Mouse (Mus musculus) bone marrow macrophage, adult 2 months (primary cell): ENCODE measurements at regions not wholly inside any gene's neighbourhood (a gene's known extent, or its start where the extent isn't known, plus 50 kb on each side); places are given as distances from the start of the nearest gene placed in this dataset.

ENCODE experiments used
- H3K27ac ChIP-seq: 2 replicates; pipeline ENCODE4 v1.5.1; 2012; ENCODE audit warnings: low read depth, low read length; ENCODE audit not compliant: insufficient read depth
- H3K4me1 ChIP-seq: 2 replicates; pipeline ENCODE4 v1.6.1; 2012; ENCODE audit warnings: low read length; ENCODE audit not compliant: control insufficient read depth, insufficient read depth
- H3K4me3 ChIP-seq: 2 replicates; pipeline ENCODE4 v1.5.1; 2012; ENCODE audit warnings: mild to moderate bottlenecking, low read length, moderate library complexity; ENCODE audit not compliant: insufficient read depth
- CTCF ChIP-seq: IDR thresholded peaks from 2 replicates; pipeline ENCODE4 v1.5.1; 2012; ENCODE audit warnings: low read depth, mild to moderate bottlenecking, low read length, moderate library complexity
- POLR2A ChIP-seq: IDR thresholded peaks from 2 replicates; pipeline ENCODE4 v1.6.1; 2012; ENCODE audit warnings: mild to moderate bottlenecking, low read depth, low read length, borderline replicate concordance

DNA sequence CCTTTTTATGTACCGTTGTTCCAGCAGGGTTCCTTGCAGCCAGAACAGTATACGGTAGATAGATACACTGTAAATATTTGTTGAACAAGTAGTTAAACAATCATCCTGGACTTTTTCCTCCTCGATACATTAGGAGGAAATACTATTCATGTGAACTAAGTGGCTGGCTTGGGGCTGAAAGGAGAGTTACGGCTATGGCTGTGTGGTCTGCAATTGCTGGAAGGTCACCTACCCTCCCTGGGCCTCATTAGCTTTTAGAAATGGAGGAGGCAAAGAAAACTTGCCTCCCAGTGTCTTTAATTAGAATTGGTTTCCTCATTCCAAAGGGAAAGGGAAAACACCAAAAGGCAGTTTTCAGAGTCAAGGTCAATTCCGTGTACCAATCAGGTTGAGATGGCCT is 381.6 kb upstream of the Tenm4 start:
- TF ChIP-seq POLR2A (no peak), CTCF (no peak)
- H3K4me3 ChIP-seq: no peak overlapping the region
- H3K27ac ChIP-seq: no peak overlapping the region
- H3K4me1 ChIP-seq: no peaks in the 10 kb centered on the region

DNA sequence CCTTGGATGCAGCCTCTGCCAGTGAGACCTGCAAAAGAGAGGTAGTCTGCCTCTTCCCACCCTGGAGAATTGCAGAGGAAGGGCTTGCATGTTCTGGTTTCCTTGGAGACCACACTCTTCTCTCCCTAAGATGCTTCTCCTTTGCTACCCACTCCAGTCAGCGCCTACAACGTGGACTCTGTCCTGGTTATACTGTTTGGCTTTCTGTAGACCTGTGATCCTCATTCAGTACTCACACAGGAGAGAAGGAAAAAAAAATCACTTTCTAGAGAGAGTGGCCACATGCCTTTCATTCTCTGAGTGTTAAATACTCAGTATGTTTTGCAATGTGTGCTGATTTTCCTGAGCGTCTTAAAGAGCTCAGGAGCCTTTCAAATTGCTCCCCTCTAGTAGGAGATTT is 372.0 kb upstream of the Tenm4 start:
- TF ChIP-seq POLR2A: no peak
- no peak for TF ChIP-seq CTCF
- Histone ChIP-seq H3K4me3 (no peak overlapping the region), H3K4me1 (no peaks in the 10 kb centered on the region), H3K27ac (no peak overlapping the region)

DNA sequence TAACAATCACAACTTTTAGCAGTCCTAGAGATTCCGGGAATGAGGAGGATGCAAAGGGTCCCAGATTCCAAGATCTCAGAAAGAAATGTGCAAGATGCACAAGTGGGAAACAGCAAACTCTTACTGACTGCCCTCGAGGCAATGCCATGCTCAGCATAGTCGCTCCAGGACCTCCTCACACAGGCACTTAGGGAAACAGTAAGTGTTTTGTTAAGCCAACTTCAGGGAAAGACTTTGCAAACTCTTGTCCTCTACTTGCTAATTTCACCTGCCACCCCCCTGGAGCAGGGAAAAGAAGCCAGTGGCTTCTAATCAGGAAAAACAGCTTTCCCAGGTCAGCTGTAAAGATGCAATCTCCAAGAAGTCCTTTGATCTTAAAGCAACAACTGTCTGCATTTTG is 361.4 kb upstream of the Tenm4 start:
- no peak overlapping the region for H3K4me3 ChIP-seq
- no peaks in the 10 kb centered on the region for H3K4me1 ChIP-seq
- H3K27ac ChIP-seq: no peak overlapping the region
- TF ChIP-seq POLR2A (no peak), CTCF (no peak)

DNA sequence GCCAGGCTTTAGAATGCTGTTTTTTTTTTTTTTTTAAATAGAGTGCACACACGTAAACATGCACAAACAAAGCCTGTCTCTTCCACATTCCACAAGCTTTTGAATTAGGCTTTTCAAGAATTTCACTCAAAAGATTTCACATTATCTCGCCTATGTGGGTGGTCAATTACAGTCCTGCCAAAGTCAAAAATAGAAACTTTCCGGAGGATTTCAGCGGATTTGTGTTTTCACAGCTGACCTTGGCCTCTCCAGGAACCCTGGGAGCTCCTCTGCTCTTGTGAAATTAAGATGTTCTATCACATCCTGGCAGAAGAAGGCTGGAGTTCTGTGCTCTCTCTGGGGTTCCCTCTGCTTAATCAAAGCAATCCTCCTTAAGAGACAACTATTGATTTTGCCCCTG is 360.9 kb upstream of the Tenm4 start:
- Histone ChIP-seq H3K27ac (no peak overlapping the region), H3K4me3 (no peak overlapping the region), H3K4me1 (no peaks in the 10 kb centered on the region)
- TF ChIP-seq CTCF (no peak), POLR2A (no peak)

DNA sequence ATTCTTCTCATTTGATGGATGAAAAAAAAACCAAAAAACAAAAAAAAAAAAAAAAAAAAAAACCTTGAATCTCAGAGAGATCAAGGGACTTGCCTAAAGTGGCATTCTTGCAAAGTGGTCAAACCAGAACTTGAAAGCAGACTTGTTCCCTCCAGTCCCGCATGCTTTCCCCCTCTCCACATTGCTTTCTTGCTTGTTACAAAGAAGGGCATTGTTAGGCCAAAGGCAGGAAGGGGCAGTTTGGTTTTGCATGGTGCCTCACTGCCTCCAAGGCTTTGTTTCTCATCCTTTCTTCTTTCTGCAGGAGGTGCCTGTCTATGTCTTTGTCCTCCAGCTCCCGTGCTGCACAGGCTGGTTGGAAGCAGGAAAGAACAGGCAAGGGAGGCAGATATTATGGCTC is 356.2 kb upstream of the Tenm4 start:
- TF ChIP-seq POLR2A (no peak), CTCF (no peak)
- no peaks in the 10 kb centered on the region for H3K4me1 ChIP-seq
- no peak overlapping the region for H3K4me3 ChIP-seq
- H3K27ac ChIP-seq: no peak overlapping the region

DNA sequence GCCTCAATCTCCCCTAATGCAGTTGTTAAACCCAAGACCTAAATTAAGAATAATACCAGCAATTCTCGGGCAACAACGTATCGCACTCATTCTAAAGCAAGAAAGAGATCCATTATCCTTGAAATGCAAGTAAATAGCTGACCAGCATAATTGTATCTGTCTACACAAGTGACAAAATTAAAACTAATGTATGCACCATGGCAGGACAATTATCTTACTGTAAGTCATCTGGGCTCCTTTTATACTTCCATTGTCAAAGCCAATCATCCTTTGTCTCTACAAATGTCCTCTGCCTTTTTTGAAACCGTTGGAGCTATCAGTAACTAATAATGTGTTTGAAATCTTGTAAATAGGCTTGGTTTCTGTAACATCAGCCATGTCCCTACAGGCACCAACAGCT is 347.5 kb upstream of the Tenm4 start:
- no peak overlapping the region for H3K27ac ChIP-seq
- no peaks in the 10 kb centered on the region for H3K4me1 ChIP-seq
- TF ChIP-seq POLR2A (no peak), CTCF (no peak)
- H3K4me3 ChIP-seq: no peak overlapping the region

DNA sequence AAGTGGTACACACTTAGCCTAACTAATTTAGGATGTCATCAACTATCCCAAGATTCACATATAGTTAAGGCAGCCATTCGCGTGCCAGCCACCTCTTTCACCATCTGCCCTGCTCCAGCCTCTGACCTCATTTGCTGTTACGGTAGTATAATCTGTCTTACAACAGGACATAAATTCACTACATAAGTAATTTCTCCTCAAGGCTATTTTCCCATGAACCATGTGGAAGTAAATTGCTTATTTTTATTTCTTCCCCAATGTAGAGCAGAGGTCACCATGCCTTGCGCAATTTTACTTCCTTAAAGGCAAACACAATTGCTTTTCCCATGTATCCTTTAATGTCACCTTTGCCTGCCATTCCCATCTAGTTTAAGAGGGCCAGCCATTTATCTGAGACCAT is 341.2 kb upstream of the Tenm4 start:
- peaks cover 7% of the 10 kb centered on the region; the same call in 1 of the 2 replicates for H3K4me1 ChIP-seq
- H3K27ac ChIP-seq: no peak overlapping the region
- TF ChIP-seq CTCF (no peak), POLR2A (no peak)
- H3K4me3 ChIP-seq: no peak overlapping the region

DNA sequence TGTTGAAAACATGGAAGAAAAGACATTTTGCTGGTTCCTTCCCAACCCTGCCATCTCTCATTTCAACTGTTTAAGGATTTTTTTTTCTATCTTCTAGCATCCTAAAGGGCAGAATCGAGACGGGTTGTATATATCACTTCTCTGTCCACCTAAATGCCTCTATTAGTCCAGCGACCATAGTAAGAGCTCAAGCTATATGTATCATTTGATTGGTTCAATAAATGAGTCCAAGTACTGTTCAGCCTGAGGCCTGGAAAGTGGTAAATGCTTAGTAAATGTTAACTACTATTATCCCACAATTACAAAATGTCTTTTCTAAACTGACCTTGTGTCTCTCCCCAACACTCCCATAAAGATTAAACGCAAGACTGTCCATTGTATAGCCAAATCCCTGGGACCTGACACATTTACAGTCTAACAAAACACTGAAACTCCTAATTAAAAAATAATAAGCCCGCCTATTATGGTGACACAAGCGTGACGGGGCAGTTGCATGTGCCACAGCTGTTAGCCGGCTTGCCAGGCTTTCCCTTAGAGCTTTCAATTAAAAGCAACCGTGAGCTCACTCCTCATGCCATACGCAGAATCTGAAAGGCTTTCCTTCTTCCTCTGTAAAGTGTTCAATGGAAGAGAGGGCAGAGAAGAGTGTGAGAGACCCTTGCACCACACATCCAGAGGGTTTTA is 336.7 kb upstream of the Tenm4 start:
- TF ChIP-seq CTCF (no peak), POLR2A (no peak)
- Histone ChIP-seq H3K4me1 (peaks cover 7% of the 10 kb centered on the region; the same call in 1 of the 2 replicates), H3K4me3 (no peak overlapping the region), H3K27ac (no peak overlapping the region)

DNA sequence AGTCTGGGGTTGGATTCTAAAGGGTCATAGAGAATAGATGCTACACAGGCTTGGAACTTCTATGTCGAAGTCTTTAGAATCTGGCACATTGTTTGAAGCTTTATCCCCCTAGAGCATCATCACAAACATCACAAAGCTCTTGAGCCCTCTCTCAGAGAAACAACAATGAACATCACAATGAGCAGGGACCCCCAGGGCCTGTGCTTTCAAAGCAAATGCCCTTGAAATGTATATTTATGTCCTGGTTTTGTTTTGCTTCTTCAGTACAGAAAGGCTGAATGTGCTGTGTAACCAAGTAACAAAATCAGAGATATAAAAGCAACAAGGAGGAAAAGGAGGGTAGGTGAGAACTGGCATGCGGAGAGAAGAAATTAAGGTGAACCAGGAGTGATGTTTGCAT is 330.6 kb upstream of the Tenm4 start:
- no peak overlapping the region for H3K27ac ChIP-seq
- no peaks in the 10 kb centered on the region for H3K4me1 ChIP-seq
- TF ChIP-seq CTCF: no peak
- H3K4me3 ChIP-seq: no peak overlapping the region

DNA sequence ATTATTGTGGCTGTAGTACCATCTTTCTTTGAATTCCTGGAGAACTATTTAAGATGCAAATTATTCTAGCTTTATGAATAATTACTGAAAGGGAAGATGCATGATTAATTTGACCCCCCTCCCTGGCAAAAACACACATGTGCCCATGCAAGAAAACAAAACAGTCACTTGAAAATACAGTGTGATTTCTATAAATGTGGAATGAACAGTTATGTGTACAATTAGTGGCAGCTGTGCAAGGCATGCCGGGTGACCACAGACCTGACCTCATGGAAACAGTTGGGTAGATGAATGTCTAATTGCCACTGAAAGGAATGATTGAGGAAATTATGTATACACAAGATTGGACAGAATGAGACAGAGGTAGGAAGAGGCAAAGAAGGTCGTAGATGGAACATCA is 321.2 kb upstream of the Tenm4 start:
- Histone ChIP-seq H3K4me3 (no peak overlapping the region), H3K27ac (no peak overlapping the region), H3K4me1 (peaks cover 10% of the 10 kb centered on the region)
- TF ChIP-seq POLR2A (no peak), CTCF (no peak)

DNA sequence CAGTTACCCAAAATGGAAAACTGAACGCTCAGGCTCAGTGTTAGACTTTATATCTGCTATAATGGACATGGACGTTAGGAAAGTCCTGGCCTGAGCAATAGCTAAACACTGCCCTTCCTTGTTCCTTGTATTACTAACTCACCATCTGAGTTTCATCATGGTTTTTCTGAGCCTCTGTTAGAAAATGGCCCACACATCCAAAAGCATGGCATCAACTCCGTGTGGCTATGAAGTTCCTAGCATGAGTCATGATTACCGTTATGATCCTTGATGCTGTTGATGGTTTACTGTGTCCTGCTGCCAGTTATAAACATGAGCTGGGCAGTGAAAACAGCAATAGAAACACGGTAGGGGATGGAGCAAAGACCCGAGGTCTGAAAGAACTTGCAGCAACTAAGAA is 318.4 kb upstream of the Tenm4 start:
- Histone ChIP-seq H3K4me3 (no peak overlapping the region), H3K27ac (no peak overlapping the region), H3K4me1 (peaks cover 10% of the 10 kb centered on the region)
- TF ChIP-seq CTCF (no peak), POLR2A (no peak)
